Mouse (Mus musculus) embryonic facial prominence, embryonic 15.5 days (tissue): ENCODE measurements around the gene Ttc7. TPM values are rescaled to one million over a fixed set of nuclear protein-coding genes. Genes with fewer than 3 reads are reported as not detected.
A peak's percentile ranks its signal among the peaks of the same experiment; 100 is the strongest.

Experiments
- ATAC-seq: fragments of 200-750 bp; cut with Nextera tagmentation; 2 replicates; pipeline ENCODE4 v1.8.0; 2017; ENCODE audit warnings: low read depth, moderate TSS enrichment; ENCODE audit not compliant: insufficient number of reproducible peaks, low FRiP score, low TSS enrichment
- H3K27ac ChIP-seq: fragments of 300-500 bp; sonication (generic); replicated peaks from 2 replicates; pipeline ENCODE4 v1.5.1; 2015; ENCODE audit warnings: mild to moderate bottlenecking, inconsistent platforms
- H3K27me3 ChIP-seq: fragments of 300-500 bp; sonication (generic); 2 replicates; pipeline ENCODE4 v1.6.1; 2015; ENCODE audit warnings: inconsistent platforms
- H3K36me3 ChIP-seq: fragments of 300-500 bp; sonication (generic); 2 replicates; pipeline ENCODE4 v1.6.1; 2015; ENCODE audit warnings: mild to moderate bottlenecking, inconsistent platforms
- H3K4me1 ChIP-seq: fragments of 300-500 bp; sonication (generic); 2 replicates; pipeline ENCODE4 v1.6.1; 2015; ENCODE audit warnings: inconsistent platforms
- H3K4me2 ChIP-seq: fragments of 300-500 bp; sonication (generic); replicated peaks from 2 replicates; pipeline ENCODE4 v1.6.1; 2015; ENCODE audit warnings: mild to moderate bottlenecking, inconsistent platforms
- H3K4me3 ChIP-seq: fragments of 300-500 bp; sonication (generic); replicated peaks from 2 replicates; pipeline ENCODE4 v1.5.1; 2015; ENCODE audit warnings: mild to moderate bottlenecking, inconsistent platforms
- H3K9ac ChIP-seq: fragments of 300-500 bp; sonication (generic); 2 replicates; pipeline ENCODE4 v1.6.1; 2015; ENCODE audit warnings: inconsistent platforms
- H3K9me3 ChIP-seq: fragments of 300-500 bp; sonication (generic); replicated peaks from 2 replicates; pipeline ENCODE4 v1.6.1; 2016; ENCODE audit warnings: inconsistent platforms
- WGBS: fragments of 180-500 bp; shearing (Covaris S2); methylation state at CpG from one replicate; pipeline ENCODE4 v1.1.7; 2015; 5-methylcytosine and 5-hydroxymethylcytosine counted together
- polyA plus RNA-seq: library from polyadenylated mRNA; unstranded; fragments of >200 nt; fragmentation: Nextera tagmentation; extraction: Ambion mirVana; gene quantifications from 2 replicates; pipeline ENCODE4 v1.2.1, GENCODE M21; 2015

Gene Ttc7
- polyA plus RNA-seq, 1 experiment from 2014 or later = 17.3 TPM

GRCm38 (mm10) chr17:87339122-87339521, 56.4 kb downstream of the Ttc7 start:
- H3K27ac ChIP-seq = no peak overlapping the region
- no peak overlapping the region for H3K4me2 ChIP-seq
- no peaks in the 10 kb centered on the region for H3K27me3 ChIP-seq
- H3K4me1 ChIP-seq = peaks cover 9% of the 10 kb centered on the region; the same call in 1 of the 2 replicates
- no peak overlapping the region for H3K4me3 ChIP-seq
- H3K36me3 ChIP-seq = 0 out of 2 replicates have a peak, but pooled peaks cover 4% of the 10 kb centered on the region
- WGBS = 57% methylated on average over 1 of the region's 1 CpGs
- no peaks in the 10 kb centered on the region for H3K9me3 ChIP-seq
- ATAC-seq = no peak
- no peak overlapping the region for H3K9ac ChIP-seq

- Histone ChIP-seq H3K27me3 (no peaks in the 10 kb centered on the region), H3K9me3 (no peaks in the 10 kb centered on the region), H3K9ac (no peak overlapping the region), H3K4me2 (no peak overlapping the region), H3K4me1 (peaks cover 5% of the 10 kb centered on the region; the same call in 1 of the 2 replicates), H3K4me3 (no peak overlapping the region), H3K27ac (no peak overlapping the region), H3K36me3 (0 out of 2 replicates have a peak, but pooled peaks cover 4% of the 10 kb centered on the region)
- no peak for ATAC-seq
- WGBS = 61% methylated on average over 8 of the region's 8 CpGs
Measured at GRCm38 (mm10) chr17:87343060-87343703, 60.5 kb downstream of the Ttc7 start.

- ATAC-seq = no peak
- no peak overlapping the region for H3K4me3 ChIP-seq
- no peaks in the 10 kb centered on the region for H3K9me3 ChIP-seq
- H3K9ac ChIP-seq = no peak overlapping the region
- peaks cover 5% of the 10 kb centered on the region; the same call in 1 of the 2 replicates for H3K4me1 ChIP-seq
- WGBS = 55% methylated on average over 18 of the region's 18 CpGs
- no peak overlapping the region for H3K4me2 ChIP-seq
- H3K27me3 ChIP-seq = no peaks in the 10 kb centered on the region
- no peak overlapping the region for H3K27ac ChIP-seq
- H3K36me3 ChIP-seq = 0 out of 2 replicates have a peak, but pooled peaks cover 4% of the 10 kb centered on the region
Measured at GRCm38 (mm10) chr17:87344441-87345251, 62.0 kb downstream of the Ttc7 start.

DNA sequence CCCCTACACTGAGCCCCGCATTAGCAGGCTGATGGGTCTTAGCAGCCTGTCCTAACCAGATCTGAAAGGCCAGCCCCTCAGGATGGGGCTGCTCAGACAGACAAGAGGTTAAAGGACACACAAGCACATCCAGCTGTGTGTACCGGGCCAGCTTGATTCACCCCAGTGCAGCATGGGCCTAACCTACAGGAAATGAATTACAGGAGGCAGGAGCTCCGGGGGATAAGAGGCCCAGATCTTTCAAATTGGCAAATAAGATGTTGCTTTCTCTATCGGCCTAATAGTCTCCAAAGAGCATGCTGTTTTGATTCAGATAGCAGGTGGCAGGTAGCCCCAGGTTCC, 62.5 kb downstream of the Ttc7 start:
- Histone ChIP-seq H3K4me1 (peaks cover 8% of the 10 kb centered on the region), H3K36me3 (0 out of 2 replicates have a peak, but pooled peaks cover 4% of the 10 kb centered on the region), H3K4me3 (no peak overlapping the region), H3K27ac (no peak overlapping the region), H3K9me3 (no peaks in the 10 kb centered on the region), H3K9ac (no peak overlapping the region), H3K4me2 (no peak overlapping the region), H3K27me3 (no peaks in the 10 kb centered on the region)
- WGBS = 24% methylated on average over 4 of the region's 4 CpGs
- no peak for ATAC-seq

GRCm38 (mm10) chr17:87348353-87348752, 65.7 kb downstream of the Ttc7 start:
- WGBS = 56% methylated on average over 9 of the region's 9 CpGs
- Histone ChIP-seq H3K4me3 (no peak overlapping the region), H3K9me3 (no peaks in the 10 kb centered on the region), H3K9ac (no peak overlapping the region), H3K36me3 (0 out of 2 replicates have a peak, but pooled peaks cover 4% of the 10 kb centered on the region), H3K4me2 (no peak overlapping the region), H3K27me3 (no peaks in the 10 kb centered on the region), H3K27ac (no peak overlapping the region), H3K4me1 (peaks cover 35% of the 10 kb centered on the region)
- ATAC-seq = no peak

GRCm38 (mm10) chr17:87349069-87349468, 66.4 kb downstream of the Ttc7 start:
- no peaks in the 10 kb centered on the region for H3K9me3 ChIP-seq

GRCm38 (mm10) chr17:87349575-87349974, 66.9 kb downstream of the Ttc7 start:
- ATAC-seq = no peak
- Histone ChIP-seq H3K36me3 (0 out of 2 replicates have a peak, but pooled peaks cover 4% of the 10 kb centered on the region), H3K27me3 (no peaks in the 10 kb centered on the region), H3K4me2 (no peak overlapping the region), H3K9ac (no peak overlapping the region), H3K4me3 (no peak overlapping the region), H3K9me3 (no peaks in the 10 kb centered on the region), H3K27ac (no peak overlapping the region), H3K4me1 (peaks cover 36% of the 10 kb centered on the region)
- 87% methylated on average over 9 of the region's 9 CpGs for WGBS

More at GRCm38 (mm10) chr17:87349069-87349468, 66.4 kb downstream of the Ttc7 start:
- 34% methylated on average over 9 of the region's 9 CpGs for WGBS
- Histone ChIP-seq H3K9ac (no peak overlapping the region), H3K36me3 (0 out of 2 replicates have a peak, but pooled peaks cover 4% of the 10 kb centered on the region), H3K4me2 (no peak overlapping the region), H3K27me3 (no peaks in the 10 kb centered on the region), H3K4me1 (peaks cover 38% of the 10 kb centered on the region), H3K4me3 (no peak overlapping the region), H3K27ac (no peak overlapping the region)
- no peak for ATAC-seq

DNA sequence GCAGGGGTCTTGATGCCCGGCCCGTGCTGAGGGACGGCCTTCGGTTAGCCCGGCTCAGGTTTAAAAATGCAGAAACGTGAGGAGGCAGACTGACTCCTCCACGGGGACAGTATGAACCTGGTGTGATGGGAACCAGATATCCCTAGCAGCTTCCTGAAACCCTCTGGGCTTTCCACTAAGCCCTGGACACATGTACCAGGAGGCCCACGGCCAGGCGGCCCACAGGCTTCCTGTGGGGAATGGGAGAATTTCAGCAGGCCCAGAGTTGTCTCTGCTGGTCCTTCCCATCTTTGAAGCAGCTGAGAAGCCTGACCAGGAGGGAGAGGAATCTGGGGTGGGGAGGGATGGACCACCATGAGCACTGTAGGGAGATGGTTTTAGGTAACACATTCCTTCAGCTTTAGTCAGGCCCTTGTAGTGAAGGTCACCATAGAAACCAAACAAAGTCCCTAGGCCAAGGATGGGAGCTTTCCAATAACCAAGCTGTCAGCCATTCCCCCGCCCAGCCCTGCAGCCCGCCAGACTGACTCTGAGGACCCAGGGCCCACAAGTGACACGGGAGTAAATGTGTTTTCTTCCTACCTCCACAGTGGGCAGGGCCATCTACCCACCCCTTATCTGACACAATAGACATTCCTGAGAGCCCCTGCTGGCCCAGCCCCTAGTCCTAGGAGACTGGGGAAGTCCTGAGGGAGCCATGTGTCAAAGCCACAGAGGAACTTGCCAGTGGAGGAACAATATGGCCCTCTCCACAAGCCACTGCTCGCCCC, 68.0 kb downstream of the Ttc7 start:
- Histone ChIP-seq H3K9ac (no peak overlapping the region), H3K4me2 (no peak overlapping the region), H3K4me3 (no peak overlapping the region), H3K27me3 (no peaks in the 10 kb centered on the region), H3K4me1 (peaks cover 35% of the 10 kb centered on the region), H3K27ac (peak overlapping the region; percentile 71), H3K9me3 (no peaks in the 10 kb centered on the region), H3K36me3 (0 out of 2 replicates have a peak, but pooled peaks cover 4% of the 10 kb centered on the region)
- WGBS = 35% methylated on average over 13 of the region's 13 CpGs
- ATAC-seq = peak; percentile 44; the same call in 1 of the 2 replicates

- H3K9ac ChIP-seq = no peak overlapping the region
Measured at GRCm38 (mm10) chr17:87351241-87352105, 68.8 kb downstream of the Ttc7 start.

GRCm38 (mm10) chr17:87352106-87352897, 69.6 kb downstream of the Ttc7 start:
- no peaks in the 10 kb centered on the region for H3K27me3 ChIP-seq
- no peak overlapping the region for H3K4me2 ChIP-seq
- 31% methylated on average over 16 of the region's 16 CpGs for WGBS
- H3K9ac ChIP-seq = no peak overlapping the region
- no peak for ATAC-seq
- H3K4me1 ChIP-seq = peaks cover 35% of the 10 kb centered on the region
- 0 out of 2 replicates have a peak, but pooled peaks cover 3% of the 10 kb centered on the region for H3K36me3 ChIP-seq
- H3K27ac ChIP-seq = peak overlapping the region; percentile 40; the same call in 1 of the 2 replicates
- H3K4me3 ChIP-seq = no peak overlapping the region
- no peaks in the 10 kb centered on the region for H3K9me3 ChIP-seq

More at GRCm38 (mm10) chr17:87351241-87352105, 68.8 kb downstream of the Ttc7 start:
- Histone ChIP-seq H3K27me3 (no peaks in the 10 kb centered on the region), H3K36me3 (0 out of 2 replicates have a peak, but pooled peaks cover 4% of the 10 kb centered on the region), H3K4me2 (no peak overlapping the region; the same call in 1 of the 2 replicates), H3K4me3 (no peak overlapping the region), H3K27ac (peak overlapping the region; percentile 71), H3K4me1 (peaks cover 35% of the 10 kb centered on the region), H3K9me3 (no peaks in the 10 kb centered on the region)
- 35% methylated on average over 20 of the region's 20 CpGs for WGBS
- ATAC-seq = no peak
